Comparison of ENCODE assay signal across 8 mouse cellular contexts in the genomic region with DNA sequence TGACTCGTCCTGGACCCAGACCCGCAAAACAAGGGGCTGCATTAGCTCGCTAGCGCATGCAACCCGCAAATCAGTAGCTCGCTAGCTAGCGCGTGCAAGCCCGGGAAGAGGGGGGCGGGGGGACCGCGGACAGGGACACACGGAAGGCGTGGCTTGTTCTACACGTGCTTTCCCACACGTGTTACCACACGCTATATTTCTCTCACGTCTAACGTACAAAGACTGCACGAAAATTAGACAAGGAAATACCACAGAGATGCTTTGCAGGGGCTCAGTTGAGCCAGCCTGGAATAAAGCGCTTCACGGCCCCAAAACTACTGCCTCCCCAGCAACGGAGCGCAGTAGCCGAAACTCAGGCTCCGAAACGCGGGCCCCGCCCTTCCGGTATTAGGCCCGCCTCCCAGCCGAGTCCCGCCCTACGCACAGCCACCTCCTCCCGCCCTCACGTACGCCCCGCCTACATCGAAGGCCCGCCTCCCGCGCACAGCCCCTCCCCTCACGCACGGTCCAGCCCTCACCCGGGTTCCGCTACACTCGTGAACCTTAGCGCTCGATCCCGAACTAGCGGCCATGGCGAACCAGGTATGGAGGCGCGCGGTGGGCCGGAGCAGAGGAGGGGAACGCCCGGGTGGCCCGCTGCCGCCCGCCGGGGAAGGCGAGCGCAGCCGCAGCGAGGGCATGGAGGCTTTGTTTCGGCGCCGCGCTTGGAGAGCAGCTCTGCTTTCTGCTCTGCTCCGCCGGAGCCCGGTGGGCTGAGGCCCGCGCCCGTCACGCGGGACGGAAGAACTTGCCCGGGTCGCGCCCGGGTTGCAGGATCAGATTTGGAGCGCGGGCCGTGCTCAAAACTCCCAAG. TPM values are rescaled to one million over a fixed set of nuclear protein-coding genes. Genes with fewer than 3 reads are reported as not detected.
DNase-seq lines count a peak whose midpoint lies in the region; ATAC-seq and TF ChIP-seq lines count a peak whose summit lies in the region.

A gene (plus strand): TSS at position 482 of the 853 bp plus-strand sequence.

- H3K4me1 ChIP-seq in cortical plate, adult 2 months (ENCODE audit: control insufficient read depth, insufficient read depth, low read length), result peaks cover 3% of the 10 kb centered on the region; the same call in 1 of the 2 replicates

- peak; percentile 79; the same call in 1 of the 2 replicates for TF ChIP-seq POLR2A in cortical plate, adult 2 months (IDR thresholded peaks at IDR 0.05; ENCODE audit: extremely low read depth, insufficient read depth, low read length)

- ATAC-seq in activated CD4-positive, CD25-positive, alpha-beta regulatory T cell, adult 4 months, result peak; percentile 96
- peak; percentile 92 for ATAC-seq in megakaryocyte progenitor cell, adult 5-6 weeks (replicated peaks; ENCODE audit: poor library complexity)

- DNase-seq in gastrocnemius, postnatal 10 days, result peak; percentile 90
- DNase-seq in induced T-regulatory cell, adult 2 months (ENCODE audit: low read depth), result peak; percentile 97
- peak; percentile 66 to 88 for DNase-seq in left cerebral cortex, adult 9 months (ENCODE audit: low spot score in 2 of 2)
- peak; percentile 89 for DNase-seq in right cerebral cortex, postnatal 14 days
- peak; percentile 85 to 91 for DNase-seq in urinary bladder, postnatal 36 days (ENCODE audit: low spot score in 2 of 2)

- H3K4me3 ChIP-seq in cortical plate, adult 2 months (ENCODE audit: insufficient read depth, low read length), result peak within 1 kb of the TSS; percentile 56

- TF ChIP-seq CTCF in cortical plate, adult 2 months (IDR thresholded peaks at IDR 0.05; ENCODE audit: extremely low read depth, insufficient read depth, low read length), result no peak

- H3K27ac ChIP-seq in cortical plate, adult 2 months (ENCODE audit: insufficient read depth, low read length), result peak within 1 kb of the TSS; percentile 36; the same call in 1 of the 2 replicates

RNA-seq across cellular contexts. Expression of the gene that starts here (rescaled TPM):
- 100 to 1,000 TPM; 117 to 122 TPM for polyA plus RNA-seq in activated CD4-positive, CD25-positive, alpha-beta regulatory T cell, adult 4 months (2017; shearing (Covaris generic))
- polyA plus RNA-seq in cortical plate, adult 2 months (2012; rRNA removed), result 64.2 and 64.3 TPM in 2 replicates
- total RNA-seq in gastrocnemius, postnatal 10 days (2021), result 10 to 100 TPM; 69.3 to 73.4 TPM
- 114 and 130 TPM in 2 replicates for total RNA-seq in megakaryocyte progenitor cell, adult 5-6 weeks (2015)
- 125 and 126 TPM in 2 replicates for total RNA-seq in megakaryocyte progenitor cell, adult 5-6 weeks (2017)

Comparison
In these comparisons a context has a peak if more than half of its experiments do, and no peak if none do; other contexts are left out.
1. Peak in every context shown above with its lines: DNase-seq, ATAC-seq, H3K4me3 ChIP-seq and H3K27ac ChIP-seq.